In genomic region chr1:86497986-86498385, GRCm38 (mm10) we compare ENCODE assay signal across 9 mouse cellular contexts. TPM values are rescaled to one million over a fixed set of nuclear protein-coding genes. Genes with fewer than 3 reads are reported as not detected.
DNase-seq lines count a peak whose midpoint lies in the region; ATAC-seq and TF ChIP-seq lines count a peak whose summit lies in the region.
"Had no signal": no experiment of that assay in that cellular context is flagged by ENCODE, and none has a peak within 500 bp of the region (broad histone marks: within the 10 kb centered on the region; RNA-seq: fewer than 3 reads in every experiment).

No protein-coding gene starts in this region.

- no peak overlapping the region for H3K4me3 ChIP-seq in lung, embryonic 16.5 days (ENCODE audit: low read length)
- no peak overlapping the region for H3K4me3 ChIP-seq in embryonic facial prominence, embryonic 13.5 days
- no peak overlapping the region for H3K4me3 ChIP-seq in kidney, postnatal 0 days (replicated peaks; ENCODE audit: low read depth, low read length)
- no peak overlapping the region for H3K4me3 ChIP-seq in stomach, embryonic 15.5 days (replicated peaks)

- peak overlapping the region; percentile 21 for H3K9ac ChIP-seq in lung, embryonic 16.5 days (ENCODE audit: low read length)
- peak overlapping the region; percentile 40; the same call in 1 of the 2 replicates for H3K9ac ChIP-seq in embryonic facial prominence, embryonic 13.5 days
- peak overlapping the region; percentile 8; the same call in 1 of the 2 replicates for H3K9ac ChIP-seq in kidney, postnatal 0 days (ENCODE audit: low read depth, low read length)
- no peak overlapping the region for H3K9ac ChIP-seq in stomach, embryonic 15.5 days

- H3K4me2 ChIP-seq in lung, embryonic 16.5 days (ENCODE audit: low read depth, low read length) = no peak overlapping the region
- H3K4me2 ChIP-seq in embryonic facial prominence, embryonic 13.5 days = no peak overlapping the region
- no peak overlapping the region for H3K4me2 ChIP-seq in kidney, postnatal 0 days (ENCODE audit: low read length)
- H3K4me2 ChIP-seq in stomach, embryonic 15.5 days = no peak overlapping the region

- intact Hi-C loops in left cerebral cortex, postnatal 25 days (cut with DNase I) = no loop called here

- no peaks in the 10 kb centered on the region for H3K9me3 ChIP-seq in lung, embryonic 16.5 days (ENCODE audit: control insufficient read depth, low read length)
- no peaks in the 10 kb centered on the region for H3K9me3 ChIP-seq in embryonic facial prominence, embryonic 13.5 days
- H3K9me3 ChIP-seq in kidney, postnatal 0 days (replicated peaks; ENCODE audit: low read length) = no peaks in the 10 kb centered on the region
- H3K9me3 ChIP-seq in stomach, embryonic 15.5 days = no peaks in the 10 kb centered on the region

- peaks cover 45% of the 10 kb centered on the region for H3K4me1 ChIP-seq in lung, embryonic 16.5 days (replicated peaks; ENCODE audit: control insufficient read depth, insufficient read depth, low read length)
- H3K4me1 ChIP-seq in embryonic facial prominence, embryonic 13.5 days = peaks cover 49% of the 10 kb centered on the region
- peaks cover 39% of the 10 kb centered on the region for H3K4me1 ChIP-seq in kidney, postnatal 0 days (replicated peaks; ENCODE audit: insufficient read depth, low read length)
- H3K4me1 ChIP-seq in stomach, embryonic 15.5 days = peaks cover 40% of the 10 kb centered on the region

- 40% methylated on average over 3 of the region's 3 CpGs for WGBS in lung, embryonic 16.5 days
- 67% methylated on average over 3 of the region's 3 CpGs for WGBS in embryonic facial prominence, embryonic 13.5 days
- WGBS in kidney, postnatal 0 days = 47% methylated on average over 3 of the region's 3 CpGs
- 33% methylated on average over 3 of the region's 3 CpGs for WGBS in stomach, embryonic 15.5 days

- no peaks in the 10 kb centered on the region for H3K27me3 ChIP-seq in lung, embryonic 16.5 days (ENCODE audit: control insufficient read depth, insufficient read depth, low read depth, low read length)
- H3K27me3 ChIP-seq in embryonic facial prominence, embryonic 13.5 days = no peaks in the 10 kb centered on the region
- H3K27me3 ChIP-seq in kidney, postnatal 0 days (ENCODE audit: insufficient read depth, low read length) = no peaks in the 10 kb centered on the region
- H3K27me3 ChIP-seq in stomach, embryonic 15.5 days (replicated peaks) = no peaks in the 10 kb centered on the region

- ATAC-seq in lung, embryonic 16.5 days (ENCODE audit: low read depth) = 0 out of 2 replicates have a peak, but pooled peaks have one; percentile 14
- no peak for ATAC-seq in embryonic facial prominence, embryonic 13.5 days (ENCODE audit: insufficient number of reproducible peaks, insufficient read depth, low FRiP score, low TSS enrichment, low read depth)
- peak; percentile 65 for ATAC-seq in kidney, postnatal 0 days (replicated peaks; ENCODE audit: low FRiP score, low read depth)
- peak; percentile 63 for ATAC-seq in stomach, embryonic 15.5 days (ENCODE audit: insufficient read depth, low FRiP score, low read depth)
- ATAC-seq in erythroblast, adult 5-6 weeks (replicated peaks; ENCODE audit: low FRiP score, poor library complexity, severe bottlenecking) = no peak

- H3K27ac ChIP-seq in lung, embryonic 16.5 days (ENCODE audit: low read length) = peak overlapping the region; percentile 83
- H3K27ac ChIP-seq in embryonic facial prominence, embryonic 13.5 days = peak overlapping the region; percentile 33; the same call in 1 of the 2 replicates
- H3K27ac ChIP-seq in kidney, postnatal 0 days = peak overlapping the region; percentile 91
- peak overlapping the region; percentile 87 for H3K27ac ChIP-seq in stomach, embryonic 15.5 days
- H3K27ac ChIP-seq: macrophage had no signal

- no peak for TF ChIP-seq CTCF in kidney, postnatal 0 days (IDR thresholded peaks at IDR 0.05; ENCODE audit: low read depth)

- DNase-seq in lung, adult 18-20 months = no peak
- DNase-seq in kidney, postnatal 0 days (ENCODE audit: low spot score) = no peak
- no peak for DNase-seq in left cerebral cortex, postnatal 25 days (ENCODE audit: low spot score in 2 of 2)
- DNase-seq: cerebellum, postnatal 36 days had no signal

- no peaks in the 10 kb centered on the region for H3K36me3 ChIP-seq in lung, embryonic 16.5 days (ENCODE audit: control insufficient read depth, insufficient read depth, low read length)
- no peaks in the 10 kb centered on the region for H3K36me3 ChIP-seq in embryonic facial prominence, embryonic 13.5 days
- H3K36me3 ChIP-seq in kidney, postnatal 0 days (ENCODE audit: insufficient read depth, low read length) = no peaks in the 10 kb centered on the region
- no peaks in the 10 kb centered on the region for H3K36me3 ChIP-seq in stomach, embryonic 15.5 days

RNA-seq across cellular contexts. Expression of gene Ptma, which starts 28.5 kb away (rescaled TPM):
- polyA plus RNA-seq in lung, embryonic 16.5 days (2015; fragmentation: Nextera tagmentation; extraction: Ambion mirVana) = 2,358 and 2,609 TPM in 2 replicates
- polyA plus RNA-seq in embryonic facial prominence, embryonic 13.5 days (2015; fragmentation: Nextera tagmentation; extraction: Ambion mirVana) = 3,278 and 3,456 TPM in 2 replicates
- polyA plus RNA-seq in kidney, postnatal 0 days (2015; fragmentation: Nextera tagmentation; extraction: Ambion mirVana) = 2,429 and 2,697 TPM in 2 replicates
- polyA plus RNA-seq in stomach, embryonic 15.5 days (2015; fragmentation: Nextera tagmentation; extraction: Ambion mirVana) = 2,449 and 2,521 TPM in 2 replicates
- total RNA-seq in erythroblast, adult 5-6 weeks (2015; ENCODE audit: low replicate concordance) = 1,027 and 1,158 TPM in 2 replicates
- total RNA-seq in erythroblast, adult 5-6 weeks (2017; ENCODE audit: low replicate concordance) = 910 and 1,101 TPM in 2 replicates
- total RNA-seq in left cerebral cortex, postnatal 25 days (2021) = 100 to 1,000 TPM; 359 to 366 TPM

Comparison
In these comparisons a context has a peak if more than half of its experiments do, and no peak if none do; other contexts are left out.
1. ATAC-seq: peak in lung, embryonic 16.5 days (single experiment), kidney, postnatal 0 days (single experiment) and stomach, embryonic 15.5 days (single experiment); none in embryonic facial prominence, embryonic 13.5 days (single experiment) and erythroblast, adult 5-6 weeks (single experiment).
2. H3K27ac ChIP-seq: peak in every context shown above with its lines; median percentile 91 in kidney, postnatal 0 days; 87 in stomach, embryonic 15.5 days; 83 in lung, embryonic 16.5 days; 33 in embryonic facial prominence, embryonic 13.5 days.